Mouse (Mus musculus): ENCODE measurements around the gene Mybl2.

Mybl2 gene

DNA sequence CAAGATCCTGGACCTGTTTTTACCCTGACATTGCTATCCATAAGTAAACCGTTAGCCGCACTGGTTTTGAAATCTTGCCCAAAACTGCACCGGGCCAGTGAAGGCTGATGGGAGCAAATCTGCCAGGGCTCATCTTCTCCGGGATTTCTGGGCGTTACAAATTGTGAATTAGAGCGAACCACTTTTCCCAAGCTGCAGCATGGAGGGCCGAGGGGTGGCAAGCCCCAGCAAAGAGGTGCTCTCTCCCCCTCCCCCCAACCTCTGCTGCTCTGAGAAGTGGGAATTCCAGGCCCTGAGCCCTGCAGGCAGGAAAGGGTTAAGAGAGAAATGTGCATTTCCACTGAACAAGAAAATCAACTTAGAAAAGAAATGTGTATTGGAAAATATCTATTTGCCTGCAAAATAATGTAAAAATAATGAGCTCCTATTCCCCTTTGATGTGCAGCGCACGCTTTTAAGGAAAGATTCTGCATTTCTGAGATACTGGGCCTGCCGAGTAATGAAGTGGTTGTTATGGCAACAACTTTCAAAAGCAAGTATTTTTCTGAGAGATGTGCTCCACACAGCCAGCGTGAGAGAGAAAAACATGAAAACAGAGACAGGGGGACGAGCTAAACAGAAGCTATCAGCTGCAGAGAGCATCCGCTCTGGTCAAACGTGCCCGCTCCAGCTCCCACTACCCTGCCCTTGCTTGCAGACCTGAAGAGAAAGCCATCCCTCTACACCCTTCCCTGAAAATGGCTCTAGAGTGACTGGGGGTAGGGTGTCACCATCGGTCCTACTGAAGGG, 57.1 kb downstream of the Mybl2 start:
- DNase-seq (ENCODE audit: low spot score), result no peak

DNA sequence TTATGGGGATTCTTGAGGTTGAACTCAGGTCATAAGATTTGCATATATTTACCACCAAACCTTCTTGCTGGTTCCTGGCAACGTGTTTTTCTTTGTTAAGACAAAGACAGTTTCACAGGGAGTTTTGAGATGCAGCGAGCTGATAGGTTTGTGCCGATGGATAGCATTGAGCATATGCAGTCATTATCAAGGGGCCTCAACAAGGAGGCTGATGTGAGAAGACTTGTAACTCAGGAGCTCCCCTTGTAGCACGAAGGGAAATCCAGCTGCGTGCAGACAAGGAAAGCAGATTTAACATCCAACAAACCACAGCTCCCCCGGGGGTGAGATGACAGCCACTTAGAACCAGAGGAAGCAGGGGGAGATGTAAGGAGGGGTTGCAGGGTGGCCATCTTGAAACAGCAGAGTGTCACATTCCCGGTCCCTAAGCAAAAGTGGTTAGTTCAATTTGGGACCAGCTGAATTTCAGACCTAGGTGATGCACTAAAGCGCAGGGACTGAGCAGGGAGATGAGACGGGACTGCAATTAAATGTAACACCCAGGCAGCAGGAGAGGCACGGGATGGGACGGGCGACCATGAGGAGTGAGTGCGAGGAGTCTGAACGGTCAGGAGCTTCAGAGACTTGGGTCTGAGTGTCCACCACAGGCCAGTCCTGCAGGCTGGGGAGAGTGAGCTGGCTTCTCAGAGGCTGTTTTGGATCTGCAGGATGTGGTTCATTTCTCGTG, 66.3 kb downstream of the Mybl2 start:
- DNase-seq (ENCODE audit: low spot score), result no peak

DNA sequence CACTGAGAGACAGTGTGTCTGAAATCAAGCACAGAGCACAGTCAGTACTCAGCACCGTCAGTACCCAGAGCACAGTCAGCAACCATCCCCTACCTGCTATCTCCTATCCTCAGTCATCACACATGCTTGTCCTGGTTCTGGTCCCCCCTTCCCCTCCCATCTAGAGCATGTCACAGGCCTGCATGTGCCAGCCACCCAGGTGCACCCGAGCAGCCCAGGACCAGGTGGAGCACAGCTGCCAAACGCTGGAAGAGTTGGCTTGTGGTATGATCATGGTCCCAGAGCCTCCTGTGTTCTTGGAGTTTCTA, 66.8 kb downstream of the Mybl2 start:
- no peak for DNase-seq (ENCODE audit: low spot score)

DNA sequence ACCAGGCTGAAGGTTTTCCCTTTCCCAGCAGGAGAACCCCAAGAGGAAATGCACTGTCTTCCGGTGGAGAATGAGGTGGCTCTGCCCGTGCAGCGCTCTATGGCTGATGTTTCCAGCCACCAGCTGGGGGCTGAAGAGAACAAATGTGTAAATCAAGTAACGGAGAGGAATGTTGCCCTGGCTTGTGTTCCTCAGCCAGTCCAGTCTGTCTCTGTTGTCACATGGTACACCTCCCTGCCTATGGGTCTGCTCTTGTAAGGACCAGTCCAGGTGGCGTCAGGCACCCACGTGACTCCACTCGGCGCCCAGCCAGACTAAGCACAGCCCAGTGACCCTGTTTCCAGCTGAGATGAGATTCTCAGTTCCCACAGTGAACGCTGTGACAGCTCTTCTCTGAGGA, 67.8 kb downstream of the Mybl2 start:
- no peak for DNase-seq (ENCODE audit: low spot score)

DNA sequence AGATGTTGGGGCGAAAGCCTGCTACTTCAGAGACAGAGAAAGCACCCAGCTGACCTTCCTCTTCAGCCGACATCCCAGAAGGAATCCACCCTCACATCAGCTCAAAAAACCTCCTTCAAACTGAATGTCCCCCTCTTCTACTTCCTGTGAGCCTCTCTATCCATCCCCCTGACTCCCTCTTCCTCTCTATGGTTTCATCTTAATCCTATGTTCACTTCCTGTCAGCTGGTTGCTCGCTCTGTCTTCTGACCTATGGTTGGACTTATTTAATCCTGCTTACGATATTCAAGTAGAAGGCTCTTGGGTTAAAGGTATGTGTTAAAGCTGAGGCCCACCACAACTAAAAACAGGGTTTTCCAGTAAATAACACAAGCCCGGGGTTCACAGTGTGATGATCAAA, 69.0 kb downstream of the Mybl2 start:
- no peak for DNase-seq (ENCODE audit: low spot score)

DNA sequence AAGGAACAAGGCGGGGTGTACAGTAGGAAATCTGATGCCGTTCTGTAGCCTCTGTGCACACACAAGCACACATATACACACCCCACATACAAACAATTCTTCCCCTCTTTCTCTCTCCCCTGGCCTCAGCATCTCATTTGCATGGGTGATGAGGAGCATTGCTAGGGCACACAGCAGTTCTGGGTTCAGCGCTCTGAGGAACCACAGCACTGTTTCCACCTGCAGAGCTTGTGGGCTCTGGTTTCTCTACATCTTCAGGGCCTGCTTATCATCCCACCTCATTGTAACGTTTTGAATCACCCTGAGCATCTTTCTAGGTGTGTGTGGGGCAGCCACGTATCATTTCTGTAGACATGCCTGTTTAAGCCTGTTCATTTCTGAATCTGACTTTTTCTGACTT, 76.3 kb downstream of the Mybl2 start:
- DNase-seq (ENCODE audit: low spot score), result no peak

DNA sequence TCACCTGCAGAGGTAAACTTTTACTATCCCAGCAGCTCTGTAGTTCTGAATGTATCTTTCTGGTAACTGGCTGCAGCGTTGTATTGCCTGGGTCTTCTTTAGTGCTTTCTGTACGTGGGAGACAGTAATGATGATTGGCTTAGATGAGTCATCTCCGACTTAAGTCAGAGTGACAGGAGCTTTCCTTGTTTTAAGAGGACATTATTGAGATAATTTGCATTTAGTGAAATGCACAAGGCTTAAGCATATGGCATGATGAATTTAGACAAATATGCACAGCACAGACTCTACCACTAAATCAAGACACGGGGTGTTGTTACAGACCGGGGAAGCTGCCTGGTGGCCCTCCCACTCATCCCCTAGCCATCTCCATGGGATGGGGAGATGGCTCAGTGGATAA, 77.8 kb downstream of the Mybl2 start:
- no peak for DNase-seq (ENCODE audit: low spot score)

All from T-cell, adult 2 months (primary cell).